ENCODE assay signal across 8 mouse cellular contexts in genomic region chr16:31372316-31372715, GRCm38 (mm10). TPM values are rescaled to one million over a fixed set of nuclear protein-coding genes. Genes with fewer than 3 reads are reported as not detected.
A peak's percentile ranks its signal among the peaks of the same experiment; 100 is the strongest.
DNase-seq lines count a peak whose midpoint lies in the region.
"Not testable (repeated sequence)": the region's sequence is repeated elsewhere in the genome, so short reads cannot be mapped to it uniquely, and the experiment has no call there.
"Had no signal": no experiment of that assay in that cellular context is flagged by ENCODE, and none has a peak within 500 bp of the region (broad histone marks: within the 10 kb centered on the region; RNA-seq: fewer than 3 reads in every experiment).

No protein-coding gene starts in this region.

- H3K27me3 ChIP-seq in midbrain, embryonic 10.5 days (ENCODE audit: low read depth, poor library complexity, severe bottlenecking): not testable (repeated sequence)

- H3K36me3 ChIP-seq in midbrain, embryonic 10.5 days: not testable (repeated sequence)

- WGBS in midbrain, embryonic 10.5 days: 85% methylated on average over 3 of the region's 3 CpGs

- peak; percentile 31 to 52 for DNase-seq in cerebellum, postnatal 10 days
- peak; percentile 29 to 39 for DNase-seq in cerebellum, postnatal 14 days
- peak; percentile 48 for DNase-seq in heart, adult 11 months
- DNase-seq in midbrain, embryonic 10.5 days (ENCODE audit: low spot score): peak; percentile 2

- not testable (repeated sequence) for H3K9me3 ChIP-seq in midbrain, embryonic 10.5 days (replicated peaks)

- H3K27ac ChIP-seq in midbrain, embryonic 10.5 days (replicated peaks): not testable (repeated sequence)

- H3K4me1 ChIP-seq in midbrain, embryonic 10.5 days: not testable (repeated sequence)

- H3K4me3 ChIP-seq in midbrain, embryonic 10.5 days: not testable (repeated sequence)

RNA-seq across cellular contexts. Expression of gene Bdh1, which starts 49.8 kb away (rescaled TPM):
- 11.2 and 15.2 TPM in 2 replicates for polyA plus RNA-seq in midbrain, embryonic 10.5 days (2016; fragmentation: Nextera tagmentation; extraction: Ambion mirVana)
- polyA plus RNA-seq: G1E had no signal

RNA-seq across cellular contexts. Expression of gene Apod, which starts 57.7 kb away (rescaled TPM):
- 17.4 and 29.0 TPM in 2 replicates for polyA plus RNA-seq in midbrain, embryonic 10.5 days (2016; fragmentation: Nextera tagmentation; extraction: Ambion mirVana)
- polyA plus RNA-seq: activated CD4-positive, CD25-positive, alpha-beta regulatory T cell, adult 4 months; CD4-positive, CD25-positive, alpha-beta regulatory T cell, adult 4 months; G1E; Patski had no signal
